Mouse (Mus musculus) liver, postnatal 0 days (tissue): ENCODE measurements around the gene Lrrc26. TPM values are rescaled to one million over a fixed set of nuclear protein-coding genes. Genes with fewer than 3 reads are reported as not detected.
A peak's percentile ranks its signal among the peaks of the same experiment; 100 is the strongest.
"Not testable (repeated sequence)": the region's sequence is repeated elsewhere in the genome, so short reads cannot be mapped to it uniquely, and the experiment has no call there.

Experiments used
- ATAC-seq: fragments of 200-750 bp; cut with Nextera tagmentation; 2 replicates; pipeline ENCODE4 v1.8.0; 2017; ENCODE audit warnings: mild to moderate bottlenecking, moderate library complexity
- DNase-seq: peaks from one replicate; pipeline ENCODE4 v3.0.0-alpha.2; 2016
- H3K27ac ChIP-seq: fragments of 300-500 bp; sonication (generic); 2 replicates; pipeline ENCODE4 v1.5.1; 2014; ENCODE audit warnings: antibody characterized with exemption, moderate library complexity, mild to moderate bottlenecking, low read depth
- H3K27me3 ChIP-seq: fragments of 300-500 bp; sonication (generic); 2 replicates; pipeline ENCODE4 v1.6.1; 2014; ENCODE audit warnings: low read length, control low read depth, mixed read lengths; ENCODE audit not compliant: insufficient read depth
- H3K36me3 ChIP-seq: fragments of 300-500 bp; sonication (generic); replicated peaks from 2 replicates; pipeline ENCODE4 v1.6.1; 2014; ENCODE audit warnings: mild to moderate bottlenecking, control low read depth, low read length, moderate library complexity, mixed read lengths; ENCODE audit not compliant: insufficient read depth
- H3K4me1 ChIP-seq: fragments of 300-500 bp; sonication (generic); 2 replicates; pipeline ENCODE4 v1.6.1; 2014; ENCODE audit warnings: antibody characterized with exemption, mild to moderate bottlenecking, control low read depth; ENCODE audit not compliant: insufficient read depth
- H3K4me2 ChIP-seq: fragments of 300-500 bp; sonication (generic); 2 replicates; pipeline ENCODE4 v1.6.1; 2014; ENCODE audit warnings: low read depth, mild to moderate bottlenecking, low read length, moderate library complexity, mixed read lengths
- H3K4me3 ChIP-seq: fragments of 300-500 bp; sonication (generic); 2 replicates; pipeline ENCODE4 v1.5.1; 2014; ENCODE audit warnings: low read depth, low read length
- H3K9ac ChIP-seq: fragments of 300-500 bp; sonication (generic); replicated peaks from 2 replicates; pipeline ENCODE4 v1.6.1; 2014; ENCODE audit warnings: mild to moderate bottlenecking, moderate library complexity
- H3K9me3 ChIP-seq: fragments of 300-500 bp; sonication (generic); 2 replicates; pipeline ENCODE4 v1.6.1; 2016; ENCODE audit warnings: mild to moderate bottlenecking, control low read depth, low read length, mixed read lengths
- CTCF ChIP-seq: sonication (generic); IDR thresholded peaks from 2 replicates; pipeline ENCODE4 v1.5.1; 2016; ENCODE audit warnings: antibody characterized with exemption, low read depth
- EP300 ChIP-seq: IDR thresholded peaks from 2 replicates; pipeline ENCODE4 v1.6.1; 2016; ENCODE audit warnings: antibody characterized with exemption, low read depth, mild to moderate bottlenecking
- WGBS: fragments of 180-500 bp; shearing (Covaris S2); extraction: QIAGEN DNeasy Blood & Tissue Kit; methylation state at CpG from one replicate; pipeline ENCODE4 v1.1.7; 2014; ENCODE audit not compliant: insufficient replicate concordance; 5-methylcytosine and 5-hydroxymethylcytosine counted together
- polyA plus RNA-seq: library from polyadenylated mRNA; unstranded; fragments of >200 nt; fragmentation: Nextera tagmentation; extraction: Ambion mirVana; gene quantifications from 2 replicates; pipeline ENCODE4 v1.2.1, GENCODE M21; 2015

Lrrc26 gene
- polyA plus RNA-seq, 1 experiment from 2014 or later, result not detected

DNA sequence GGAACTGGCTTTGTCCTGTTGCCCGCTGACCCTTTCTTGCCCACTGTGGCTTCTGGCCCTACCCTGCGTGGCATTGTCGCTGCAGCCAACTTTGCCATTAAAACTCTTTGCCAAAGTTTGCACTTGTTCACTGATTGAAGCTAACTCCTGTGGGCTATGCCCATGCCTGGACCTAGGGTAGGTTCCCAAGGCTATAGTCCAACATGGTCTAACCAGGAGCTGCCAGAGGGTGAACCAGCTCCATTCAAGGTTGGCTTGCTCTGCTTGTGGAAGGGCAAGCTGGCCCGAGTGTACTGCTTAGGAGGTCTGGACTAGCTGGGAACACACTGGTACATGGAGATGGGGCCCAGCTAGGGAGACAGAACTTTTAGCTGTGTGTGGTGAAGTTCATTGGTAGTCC is 45.6 kb upstream of the Lrrc26 start:
- Histone ChIP-seq H3K36me3 (peaks cover 19% of the 10 kb centered on the region), H3K4me1 (peaks cover 23% of the 10 kb centered on the region), H3K9me3 (no peaks in the 10 kb centered on the region), H3K9ac (no peak overlapping the region), H3K4me2 (no peak overlapping the region), H3K4me3 (no peak overlapping the region), H3K27me3 (peaks cover 26% of the 10 kb centered on the region), H3K27ac (no peak overlapping the region)
- no peak for DNase-seq
- 88% methylated on average over 4 of the region's 4 CpGs for WGBS
- ATAC-seq, result no peak
- no peak for TF ChIP-seq CTCF
- TF ChIP-seq EP300, result no peak

DNA sequence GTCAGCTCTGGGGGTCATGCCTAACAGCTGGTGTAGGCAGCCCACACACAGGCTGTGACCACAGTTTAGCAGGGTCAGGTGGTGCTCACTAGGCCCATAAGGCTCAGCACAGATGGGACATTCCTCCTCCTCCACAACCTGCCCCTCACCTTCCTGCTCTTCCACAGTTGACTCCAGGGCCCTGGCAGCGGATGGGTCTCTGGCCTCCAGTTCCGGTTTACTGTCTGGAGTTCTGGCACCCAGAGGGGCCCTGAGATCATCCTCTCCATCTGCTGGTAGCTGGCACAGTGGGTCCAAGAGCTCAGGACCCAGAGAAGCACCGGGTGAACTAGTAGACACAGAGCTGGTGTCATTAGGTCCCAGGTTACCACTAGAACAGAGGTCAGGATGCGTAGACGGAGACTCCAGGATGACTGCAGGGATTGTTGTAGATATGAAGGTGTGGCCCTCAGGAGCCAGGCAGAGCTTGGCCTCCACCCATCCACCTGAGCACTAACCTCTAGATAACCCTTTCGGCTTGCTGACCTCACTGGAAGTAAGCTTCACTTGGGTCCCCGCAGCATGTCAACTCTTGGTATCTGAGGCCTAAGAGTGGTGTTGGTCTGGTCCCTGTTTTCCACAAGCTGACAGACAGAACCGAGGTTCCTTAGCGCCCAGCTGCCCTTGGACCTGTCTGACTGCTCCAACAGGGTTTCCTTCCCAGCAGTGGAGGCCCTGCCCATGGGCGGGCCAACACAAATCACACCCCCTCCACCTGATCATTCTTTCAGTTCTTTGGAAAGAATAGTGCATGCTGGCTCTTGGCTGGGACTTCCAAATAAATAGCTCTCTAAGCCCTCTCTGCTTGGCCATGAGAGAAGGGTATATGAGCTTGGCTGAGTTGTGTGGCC is 43.3 kb upstream of the Lrrc26 start, which contains the start of gene AL732309.1:
Gene AL732309.1, minus strand, starts transcription at position 681 of the 890 bp plus-strand sequence.
- DNase-seq (no peak), ATAC-seq (no peak)
- H3K4me3 ChIP-seq, result no peak within 1 kb of the TSS
- TF ChIP-seq CTCF (no peak), EP300 (no peak)
- H3K27me3 ChIP-seq, result peaks cover 20% of the 10 kb centered on the region
- H3K27ac ChIP-seq, result no peak within 1 kb of the TSS
- H3K4me1 ChIP-seq, result peaks cover 11% of the 10 kb centered on the region
- 85% methylated on average over 10 of the region's 10 CpGs for WGBS
- no peak within 1 kb of the TSS for H3K9ac ChIP-seq
- no peak within 1 kb of the TSS for H3K4me2 ChIP-seq
- no peaks in the 10 kb centered on the region for H3K9me3 ChIP-seq
- H3K36me3 ChIP-seq, result peaks cover 24% of the 10 kb centered on the region

GRCm38 (mm10) chr2:25252331-25252730 is 37.4 kb upstream of the Lrrc26 start:
- Histone ChIP-seq H3K36me3 (peaks cover 33% of the 10 kb centered on the region), H3K27ac (no peak overlapping the region), H3K4me3 (no peak overlapping the region), H3K27me3 (no peaks in the 10 kb centered on the region), H3K9me3 (no peaks in the 10 kb centered on the region), H3K4me1 (peaks cover 14% of the 10 kb centered on the region), H3K4me2 (no peak overlapping the region), H3K9ac (no peak overlapping the region)
- DNase-seq (no peak), ATAC-seq (no peak)
- WGBS, result 70% methylated on average over 1 of the region's 1 CpGs
- TF ChIP-seq EP300 (no peak), CTCF (peak; percentile 61)

DNA sequence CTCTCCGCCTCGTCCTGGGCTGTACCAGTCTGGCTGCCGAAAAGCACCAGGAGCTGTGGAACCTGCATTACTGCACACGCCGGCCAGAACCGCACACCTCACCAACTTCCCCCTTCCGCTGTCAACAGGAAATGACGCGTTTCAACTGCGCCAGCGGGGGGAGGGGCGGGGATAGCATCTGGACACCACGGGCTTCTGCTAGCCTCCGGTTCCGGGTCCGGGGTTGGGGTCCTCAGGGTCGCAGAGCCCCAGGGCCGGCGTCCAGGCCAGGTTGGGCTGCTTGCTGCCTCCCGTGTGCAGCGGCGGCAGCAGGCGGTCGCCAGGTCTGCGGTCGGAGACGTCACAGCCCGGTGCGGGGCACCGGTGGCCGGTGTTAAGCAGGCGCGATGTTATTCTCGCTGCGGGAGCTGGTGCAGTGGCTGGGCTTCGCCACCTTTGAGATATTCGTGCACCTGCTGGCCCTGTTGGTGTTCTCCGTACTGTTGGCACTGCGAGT is 34.4 kb upstream of the Lrrc26 start, which contains the start of gene Tmem203:
Gene Tmem203, plus strand, starts transcription at position 156 of the 496 bp plus-strand sequence.
- no peaks in the 10 kb centered on the region for H3K27me3 ChIP-seq
- H3K36me3 ChIP-seq, result peaks cover 13% of the 10 kb centered on the region
- H3K4me2 ChIP-seq, result peak within 1 kb of the TSS; percentile 88
- 3% methylated on average over 39 of the region's 39 CpGs for WGBS
- H3K4me3 ChIP-seq, result peak within 1 kb of the TSS; percentile 88
- no peaks in the 10 kb centered on the region for H3K9me3 ChIP-seq
- TF ChIP-seq EP300 (0 out of 2 replicates have a peak, but pooled peaks have one; percentile 37), CTCF (no peak)
- DNase-seq, result peak; percentile 96
- ATAC-seq, result peak; percentile 93
- H3K4me1 ChIP-seq, result peaks cover 14% of the 10 kb centered on the region
- peak within 1 kb of the TSS; percentile 89 for H3K27ac ChIP-seq
- peak within 1 kb of the TSS; percentile 88 for H3K9ac ChIP-seq

GRCm38 (mm10) chr2:25256443-25257109 is 33.1 kb upstream of the Lrrc26 start:
- 0 out of 2 replicates have a peak overlapping the region, but pooled peaks have one; percentile 89 for H3K27ac ChIP-seq
- peak overlapping the region; percentile 88; the same call in 1 of the 2 replicates for H3K9ac ChIP-seq
- H3K4me2 ChIP-seq, result peak overlapping the region; percentile 88
- not testable (repeated sequence) for H3K9me3 ChIP-seq, H3K36me3 ChIP-seq, H3K27me3 ChIP-seq
- peak overlapping the region; percentile 88 for H3K4me3 ChIP-seq
- WGBS, result 41% methylated on average over 10 of the region's 12 CpGs
- peak; percentile 60 for TF ChIP-seq CTCF
- peak; percentile 68 for DNase-seq
- 0 out of 2 replicates have a peak, but pooled peaks have one; percentile 16 for ATAC-seq
- H3K4me1 ChIP-seq, result peaks cover 14% of the 10 kb centered on the region

DNA sequence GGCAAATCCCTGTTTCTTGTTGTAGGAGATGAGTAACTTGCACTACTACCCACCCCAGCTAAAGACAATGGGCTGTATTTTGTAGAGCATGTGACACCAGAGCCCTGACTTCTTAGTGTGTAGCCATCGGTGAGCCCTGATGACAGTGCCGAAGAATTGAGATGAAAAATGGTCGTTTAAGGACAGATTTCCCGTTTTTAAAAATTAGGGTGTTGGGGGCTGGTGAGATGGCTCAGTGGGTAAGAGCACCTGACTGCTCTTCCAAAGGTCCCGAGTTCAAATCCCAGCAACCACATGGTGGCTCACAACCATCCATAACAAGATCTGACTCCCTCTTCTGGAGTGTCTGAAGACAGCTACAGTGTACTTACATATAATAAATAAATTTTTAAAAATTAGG is 32.5 kb upstream of the Lrrc26 start:
- WGBS, result 80% methylated on average over 5 of the region's 5 CpGs
- H3K9me3 ChIP-seq, H3K27me3 ChIP-seq, H3K36me3 ChIP-seq, H3K4me2 ChIP-seq, H3K9ac ChIP-seq, H3K27ac ChIP-seq, H3K4me3 ChIP-seq, ATAC-seq, DNase-seq: not testable (repeated sequence)
- peaks cover 19% of the 10 kb centered on the region for H3K4me1 ChIP-seq
